Mouse (Mus musculus) megakaryocyte, embryonic 14.5 days (primary cell): Measurements from ENCODE around the gene Ush1g. TPM values are rescaled to one million over a fixed set of nuclear protein-coding genes. Genes with fewer than 3 reads are reported as not detected.

Experiments
- H3K27me3 ChIP-seq: replicated peaks from 2 replicates; pipeline ENCODE3; 2012; ENCODE audit warnings: inconsistent platforms
- H3K36me3 ChIP-seq: replicated peaks from 2 replicates; pipeline ENCODE3; 2012; ENCODE audit warnings: low read length, inconsistent platforms, mixed read lengths
- H3K4me1 ChIP-seq: 2 replicates; pipeline ENCODE4 v1.6.1; 2012; ENCODE audit warnings: inconsistent platforms
- H3K4me3 ChIP-seq: replicated peaks from 2 replicates; pipeline ENCODE3; 2012; ENCODE audit warnings: moderate library complexity, mild to moderate bottlenecking, inconsistent platforms
- H3K9me3 ChIP-seq: 2 replicates; pipeline ENCODE4 v1.6.1; 2012; ENCODE audit warnings: inconsistent platforms
- FLI1 ChIP-seq: IDR thresholded peaks from 2 replicates; pipeline ENCODE4 v1.6.1; 2012; ENCODE audit warnings: low read length, inconsistent platforms, mixed read lengths
- GATA1 ChIP-seq: IDR thresholded peaks from 3 replicates; pipeline ENCODE4 v1.6.1; 2012; ENCODE audit warnings: mixed read lengths, low read length, inconsistent platforms, borderline replicate concordance
- polyA plus RNA-seq: library from polyadenylated mRNA; stranded (reverse); fragments of >175 nt; gene quantifications from 2 replicates; pipeline ENCODE4 v1.2.3, GENCODE M21; 2012; ENCODE audit warnings: low replicate concordance; ENCODE audit not compliant: insufficient read depth

Gene Ush1g
- polyA plus RNA-seq, 1 experiment, result not detected

GRCm38 (mm10) chr11:115275509-115275908, 46.3 kb downstream of the Ush1g start:
- peaks cover 60% of the 10 kb centered on the region for H3K4me1 ChIP-seq
- H3K27me3 ChIP-seq, result no peaks in the 10 kb centered on the region
- TF ChIP-seq GATA1 (no peak), FLI1 (no peak)
- no peaks in the 10 kb centered on the region for H3K9me3 ChIP-seq
- peak overlapping the region; percentile 95 for H3K4me3 ChIP-seq
- peaks cover 39% of the 10 kb centered on the region for H3K36me3 ChIP-seq

DNA sequence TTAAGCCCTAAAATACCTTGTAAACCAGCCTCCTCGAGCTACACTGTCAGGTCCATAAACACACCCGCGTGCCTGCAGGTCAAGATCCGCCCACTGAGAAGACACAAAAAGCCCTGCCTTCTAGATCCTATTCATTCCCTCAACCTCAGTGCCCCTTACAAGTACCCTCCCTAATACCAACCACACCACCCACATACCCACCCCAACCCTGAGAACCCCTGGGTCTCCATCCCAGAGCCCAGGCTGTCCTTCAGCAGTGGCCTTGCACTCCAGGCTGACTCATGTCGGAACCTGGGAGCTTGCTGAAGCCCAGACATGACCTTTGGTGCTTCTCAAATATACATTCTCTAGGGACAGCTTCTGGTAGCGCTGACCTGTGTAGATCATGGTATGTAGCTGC, 47.1 kb downstream of the Ush1g start:
- Histone ChIP-seq H3K4me3 (no peak overlapping the region), H3K4me1 (peaks cover 60% of the 10 kb centered on the region), H3K36me3 (peaks cover 43% of the 10 kb centered on the region), H3K27me3 (no peaks in the 10 kb centered on the region), H3K9me3 (no peaks in the 10 kb centered on the region)
- TF ChIP-seq GATA1 (no peak), FLI1 (no peak)

- Histone ChIP-seq H3K4me3 (no peak overlapping the region), H3K27me3 (no peaks in the 10 kb centered on the region), H3K36me3 (peaks cover 49% of the 10 kb centered on the region), H3K4me1 (peaks cover 56% of the 10 kb centered on the region), H3K9me3 (no peaks in the 10 kb centered on the region)
- TF ChIP-seq GATA1 (no peak), FLI1 (no peak)
These were observed 47.7 kb downstream of the Ush1g start for GRCm38 (mm10) chr11:115274178-115274577.

DNA sequence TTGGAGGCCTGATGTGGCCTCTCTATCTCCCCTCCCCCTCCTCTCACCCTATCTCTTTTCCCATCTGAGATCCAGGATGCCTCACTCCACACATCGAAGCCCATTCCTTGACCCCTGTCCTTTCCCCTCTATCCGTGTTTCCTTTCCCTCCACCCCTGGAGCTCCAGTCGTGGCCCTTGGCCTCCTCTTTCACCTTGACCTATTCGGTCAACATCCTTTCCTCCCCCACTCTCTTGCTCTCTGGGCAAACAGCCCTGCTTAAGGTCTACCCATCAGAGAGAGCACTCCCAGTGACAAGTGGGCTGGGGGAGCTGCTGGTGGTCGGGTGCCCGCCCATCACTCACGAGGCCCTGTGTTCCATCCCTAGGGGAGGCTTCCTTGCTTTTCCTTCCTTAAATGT, 48.1 kb downstream of the Ush1g start:
- H3K4me3 ChIP-seq, result no peak overlapping the region
- H3K36me3 ChIP-seq, result peaks cover 53% of the 10 kb centered on the region
- H3K27me3 ChIP-seq, result peaks cover 3% of the 10 kb centered on the region
- H3K9me3 ChIP-seq, result no peaks in the 10 kb centered on the region
- H3K4me1 ChIP-seq, result peaks cover 52% of the 10 kb centered on the region
- TF ChIP-seq FLI1, result no peak
- TF ChIP-seq GATA1, result no peak

DNA sequence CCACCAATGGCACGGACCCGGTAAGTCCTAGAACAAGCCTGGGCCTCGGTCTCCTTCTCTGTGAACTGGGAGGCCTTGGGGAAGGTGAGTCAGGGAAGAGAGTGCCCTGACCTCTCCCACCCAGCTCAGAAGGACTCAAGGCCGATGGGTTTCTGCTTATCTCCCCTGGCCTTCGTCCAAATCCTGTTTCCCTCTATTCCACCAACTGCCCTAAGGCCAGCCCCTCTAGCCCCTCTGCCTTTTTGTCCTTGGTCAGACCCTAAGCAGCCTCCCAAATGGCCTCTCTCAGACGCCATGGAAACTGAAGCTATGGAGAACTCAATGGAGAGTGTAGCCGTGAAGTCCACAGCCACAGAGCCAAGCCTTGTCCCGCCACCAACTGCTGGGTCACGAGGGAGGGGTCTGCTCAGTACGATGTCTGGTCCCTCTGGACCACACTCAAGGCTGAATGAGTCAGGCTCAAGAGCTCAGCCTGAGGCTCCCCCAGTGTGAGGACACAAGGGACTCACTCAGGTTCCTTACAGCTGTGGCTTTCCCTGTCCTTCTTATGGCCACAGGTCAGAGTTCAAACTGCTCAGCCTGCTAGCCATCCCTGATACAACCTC, 48.8 kb downstream of the Ush1g start:
- Histone ChIP-seq H3K9me3 (no peaks in the 10 kb centered on the region), H3K27me3 (peaks cover 11% of the 10 kb centered on the region), H3K4me1 (peaks cover 44% of the 10 kb centered on the region), H3K36me3 (peaks cover 60% of the 10 kb centered on the region), H3K4me3 (no peak overlapping the region)
- TF ChIP-seq FLI1, result no peak
- TF ChIP-seq GATA1, result no peak

- Histone ChIP-seq H3K36me3 (peaks cover 63% of the 10 kb centered on the region), H3K4me1 (peaks cover 46% of the 10 kb centered on the region), H3K9me3 (no peaks in the 10 kb centered on the region), H3K4me3 (no peak overlapping the region), H3K27me3 (peaks cover 26% of the 10 kb centered on the region)
- TF ChIP-seq FLI1 (no peak), GATA1 (no peak)
These were observed 50.4 kb downstream of the Ush1g start for GRCm38 (mm10) chr11:115271481-115271880.

DNA sequence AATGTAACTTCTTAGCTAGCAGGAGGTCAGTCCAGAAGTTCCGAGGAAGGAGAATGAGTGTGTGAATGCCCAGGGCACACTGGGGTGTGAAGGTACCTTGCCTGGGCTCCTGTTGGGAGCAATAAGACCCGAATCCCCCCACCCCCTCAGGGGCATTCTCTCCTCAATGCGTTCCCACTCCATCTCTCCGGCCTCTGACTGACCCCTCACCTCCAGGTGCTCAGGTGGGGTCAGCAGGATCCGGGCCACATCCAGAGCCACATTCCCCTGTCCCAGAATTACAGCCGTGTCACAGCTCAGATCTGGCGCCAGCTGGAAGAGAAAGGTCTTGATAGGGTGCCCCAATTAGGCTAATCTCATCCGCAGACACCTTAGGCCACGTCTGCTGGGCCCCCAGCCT, 50.8 kb downstream of the Ush1g start:
- Histone ChIP-seq H3K27me3 (peaks cover 30% of the 10 kb centered on the region), H3K4me3 (no peak overlapping the region), H3K4me1 (peaks cover 46% of the 10 kb centered on the region), H3K36me3 (peaks cover 63% of the 10 kb centered on the region), H3K9me3 (no peaks in the 10 kb centered on the region)
- TF ChIP-seq GATA1 (no peak), FLI1 (no peak)

DNA sequence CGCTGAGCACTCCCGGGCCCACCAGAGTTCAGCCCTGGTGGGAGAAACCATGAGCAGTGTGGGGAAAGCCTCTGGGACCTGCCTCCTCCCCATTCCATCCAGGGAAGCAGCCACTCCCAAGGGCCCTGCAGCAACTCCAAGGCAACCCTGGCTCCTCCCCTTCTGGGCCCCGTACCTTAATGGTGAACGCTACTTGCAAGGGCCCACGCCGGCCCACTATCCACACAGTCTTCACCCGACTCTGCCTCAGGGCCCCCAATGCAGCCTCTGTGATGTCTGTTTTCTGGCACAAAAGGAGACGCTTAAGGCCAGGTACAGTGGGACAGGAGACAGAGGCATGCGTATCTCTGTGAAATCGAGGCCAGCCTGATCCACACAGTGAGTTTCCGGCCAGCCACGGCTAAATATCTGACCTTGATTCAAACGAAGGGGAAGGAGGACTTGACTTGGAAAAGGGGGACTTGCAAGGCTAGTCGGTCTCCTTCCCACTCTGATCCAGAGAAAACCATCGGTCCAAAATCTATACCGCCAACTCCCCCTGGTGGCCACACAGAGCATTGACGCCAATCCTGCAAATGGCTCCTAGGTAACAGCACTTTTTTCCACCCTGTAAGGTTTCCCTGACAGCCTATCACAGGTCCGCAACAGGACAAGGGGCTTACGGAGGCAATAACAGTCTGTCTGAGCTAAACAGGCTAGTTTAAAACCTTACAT, 51.5 kb downstream of the Ush1g start:
- peaks cover 63% of the 10 kb centered on the region for H3K36me3 ChIP-seq
- no peaks in the 10 kb centered on the region for H3K9me3 ChIP-seq
- no peak overlapping the region for H3K4me3 ChIP-seq
- peaks cover 38% of the 10 kb centered on the region for H3K27me3 ChIP-seq
- H3K4me1 ChIP-seq, result peaks cover 46% of the 10 kb centered on the region
- no peak for TF ChIP-seq FLI1
- no peak for TF ChIP-seq GATA1

GRCm38 (mm10) chr11:115269330-115270066, 52.3 kb downstream of the Ush1g start:
- Histone ChIP-seq H3K36me3 (peaks cover 59% of the 10 kb centered on the region), H3K9me3 (no peaks in the 10 kb centered on the region), H3K4me3 (no peak overlapping the region), H3K27me3 (peaks cover 46% of the 10 kb centered on the region), H3K4me1 (peaks cover 46% of the 10 kb centered on the region)
- TF ChIP-seq FLI1, result no peak
- TF ChIP-seq GATA1, result no peak

DNA sequence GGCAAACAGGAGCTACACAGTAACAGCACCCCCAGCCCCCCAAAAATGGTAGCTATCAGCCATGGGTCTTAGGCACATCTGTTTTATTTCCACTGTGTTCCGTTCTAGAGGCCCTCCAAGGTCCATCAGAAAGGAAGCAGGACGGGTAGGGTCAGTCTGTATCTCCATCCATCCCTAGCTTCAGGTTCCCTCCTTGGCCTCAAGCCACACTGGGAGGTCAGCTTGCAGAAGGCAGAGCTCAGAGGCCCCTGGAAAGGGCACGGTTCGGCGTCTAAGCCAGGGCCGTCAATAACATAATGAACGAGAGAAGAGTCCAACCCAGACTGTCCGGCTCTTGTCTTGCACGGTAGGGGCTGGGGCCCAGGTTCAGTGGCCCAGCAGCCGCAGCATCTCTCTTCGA, 53.9 kb downstream of the Ush1g start:
- H3K4me3 ChIP-seq, result no peak overlapping the region
- no peak for TF ChIP-seq GATA1
- TF ChIP-seq FLI1, result no peak
- peaks cover 49% of the 10 kb centered on the region for H3K36me3 ChIP-seq
- H3K9me3 ChIP-seq, result no peaks in the 10 kb centered on the region
- H3K4me1 ChIP-seq, result peaks cover 41% of the 10 kb centered on the region
- peaks cover 61% of the 10 kb centered on the region for H3K27me3 ChIP-seq
